Mouse (Mus musculus): Measurements from ENCODE around the gene Olfr1420. TPM values are rescaled to one million over a fixed set of nuclear protein-coding genes. Genes with fewer than 3 reads are reported as not detected.

Gene Olfr1420
- polyA plus RNA-seq (2014; fragmentation: Illumina TruSeq; extraction: RNeasy Lipid Tissue Mini Kit (QIAGEN cat#74804); ENCODE audit: insufficient read depth, low read depth, low replicate concordance) = not detected

DNA sequence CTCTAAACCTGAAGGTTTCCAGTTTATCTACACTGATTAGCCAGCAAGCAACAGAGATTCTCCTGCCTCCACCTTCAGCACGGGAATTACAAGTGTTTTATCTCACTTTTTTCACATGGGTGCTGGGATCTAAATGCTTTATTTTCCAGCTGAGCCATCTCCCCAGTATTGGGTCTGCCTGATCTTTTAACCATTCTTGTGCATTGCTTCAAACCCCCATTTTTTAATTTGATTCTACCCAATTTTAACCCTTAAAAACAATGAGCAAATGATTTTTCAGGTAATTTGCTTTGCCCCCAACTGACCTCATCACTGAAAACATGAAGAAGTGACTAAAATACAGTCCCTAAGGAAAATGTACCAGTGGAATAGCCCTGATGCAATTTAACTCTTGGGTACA, at the start of gene Olfr1420:
Olfr1420 (plus strand) TSS at position 301 of the 400 bp plus-strand sequence.

DNA sequence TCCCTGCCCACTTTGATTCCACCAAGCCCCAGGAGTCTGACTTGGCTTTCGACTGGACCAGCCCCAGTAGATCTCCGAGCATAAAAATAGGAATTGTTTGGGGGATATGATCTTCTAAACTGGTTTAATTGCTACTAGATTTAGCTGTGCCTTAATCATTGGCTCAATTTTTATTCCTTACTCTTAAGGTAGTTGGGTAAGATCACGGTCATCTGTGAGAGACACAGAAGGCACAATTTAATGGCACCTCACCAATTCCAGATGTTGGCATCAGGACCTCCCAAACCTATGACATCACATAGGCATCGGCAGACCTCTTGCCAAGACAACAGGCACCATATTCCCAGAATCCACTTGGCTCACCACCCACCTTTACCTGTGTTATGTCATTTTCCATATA, 47.2 kb upstream of the Olfr1420 start, which contains the start of gene Olfr1417:
Olfr1417 (minus strand) TSS at position 101 of the 400 bp plus-strand sequence.

DNA sequence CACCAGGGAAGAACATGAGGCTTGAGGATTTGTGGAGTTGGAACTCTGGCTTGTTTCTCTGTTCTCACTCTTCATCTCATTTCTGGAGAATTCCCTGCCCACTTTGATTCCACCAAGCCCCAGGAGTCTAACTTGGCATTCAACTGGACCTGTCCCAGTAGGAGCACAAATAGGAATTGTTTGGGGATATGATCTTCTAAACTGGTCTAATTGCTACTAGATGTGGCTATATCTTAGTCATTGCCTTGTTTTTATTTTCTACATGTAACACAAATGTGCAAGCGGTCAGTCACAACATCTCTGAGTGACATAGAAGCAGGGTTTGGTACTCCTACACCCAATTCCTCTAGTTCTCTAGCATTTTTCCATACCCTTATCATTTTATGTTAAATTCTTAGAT, 25.4 kb upstream of the Olfr1420 start, which contains the start of gene Olfr1418:
Olfr1418 (minus strand) TSS at position 101 of the 400 bp plus-strand sequence.

DNA sequence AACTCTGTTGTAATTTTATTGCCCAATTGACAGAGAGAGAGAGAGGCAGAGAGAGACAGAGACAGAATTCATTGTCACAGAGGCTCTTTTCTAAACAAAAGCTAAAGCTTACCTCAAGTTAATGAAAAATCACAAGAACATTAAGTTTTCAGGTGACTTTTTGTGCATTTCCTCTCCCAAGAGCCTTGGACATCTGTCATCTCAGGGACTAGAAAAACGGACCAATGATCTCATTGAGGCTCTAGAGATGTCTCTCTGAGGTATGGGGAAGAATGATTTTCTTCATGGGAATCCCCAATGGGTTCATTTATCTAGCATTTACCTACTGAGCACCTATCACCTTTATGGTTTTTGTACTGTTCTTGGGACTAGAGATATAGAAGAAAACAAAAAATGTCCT, 11.4 kb upstream of the Olfr1420 start, which contains the start of gene Olfr1419:
Olfr1419 (minus strand) TSS at position 101 of the 400 bp plus-strand sequence.

DNA sequence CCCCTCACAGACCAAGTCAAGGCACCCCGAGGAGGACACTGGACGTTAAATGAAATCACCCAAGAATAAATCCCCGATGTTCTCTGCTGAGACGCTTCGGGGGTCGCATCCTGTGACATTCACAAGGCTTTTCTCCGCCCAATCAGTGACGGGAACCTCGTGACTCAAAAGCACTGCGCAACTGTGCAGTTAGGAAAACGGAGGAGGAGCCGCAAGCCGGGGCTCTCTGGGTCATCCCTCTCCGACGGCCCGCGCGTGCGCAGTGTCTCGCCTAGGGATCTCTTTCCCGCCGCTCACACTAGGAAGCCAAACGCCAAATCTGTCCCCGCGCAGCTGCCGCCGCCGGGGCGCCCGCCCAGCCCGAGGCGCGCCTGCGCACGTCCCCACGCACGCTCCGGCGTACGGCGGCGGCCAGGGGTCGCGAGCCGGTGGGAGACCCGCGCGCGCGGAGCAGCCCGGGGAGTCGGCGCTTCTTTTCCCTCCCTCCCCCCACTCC, 25.7 kb downstream of the Olfr1420 start, which contains the start of gene Patl1:
Patl1 (plus strand) TSS at position 363 of the 496 bp plus-strand sequence.

Other genes starting within 250 kb of the Olfr1420 start
- not detected for gene Ms4a3, start 245.7 kb upstream of the Olfr1420 start, polyA plus RNA-seq (2014; fragmentation: Illumina TruSeq; extraction: RNeasy Lipid Tissue Mini Kit (QIAGEN cat#74804); ENCODE audit: insufficient read depth, low read depth, low replicate concordance)
- gene Oosp2, start 226.0 kb upstream of the Olfr1420 start, polyA plus RNA-seq (2014; fragmentation: Illumina TruSeq; extraction: RNeasy Lipid Tissue Mini Kit (QIAGEN cat#74804); ENCODE audit: insufficient read depth, low read depth, low replicate concordance) = not detected
- 0.43 TPM for gene Oosp1, start 195.4 kb upstream of the Olfr1420 start, polyA plus RNA-seq (2014; fragmentation: Illumina TruSeq; extraction: RNeasy Lipid Tissue Mini Kit (QIAGEN cat#74804); ENCODE audit: insufficient read depth, low read depth, low replicate concordance)
- not detected for gene Oosp3, start 189.5 kb upstream of the Olfr1420 start, polyA plus RNA-seq (2014; fragmentation: Illumina TruSeq; extraction: RNeasy Lipid Tissue Mini Kit (QIAGEN cat#74804); ENCODE audit: insufficient read depth, low read depth, low replicate concordance)
- not detected for gene Gif, start 139.0 kb upstream of the Olfr1420 start, polyA plus RNA-seq (2014; fragmentation: Illumina TruSeq; extraction: RNeasy Lipid Tissue Mini Kit (QIAGEN cat#74804); ENCODE audit: insufficient read depth, low read depth, low replicate concordance)
- gene Mrpl16, start 116.2 kb upstream of the Olfr1420 start, polyA plus RNA-seq (2014; fragmentation: Illumina TruSeq; extraction: RNeasy Lipid Tissue Mini Kit (QIAGEN cat#74804); ENCODE audit: insufficient read depth, low read depth, low replicate concordance) = 21.3 TPM
- gene Stx3, start 67.2 kb upstream of the Olfr1420 start, polyA plus RNA-seq (2014; fragmentation: Illumina TruSeq; extraction: RNeasy Lipid Tissue Mini Kit (QIAGEN cat#74804); ENCODE audit: insufficient read depth, low read depth, low replicate concordance) = 20.1 TPM
- gene Olfr1417, start 47.3 kb upstream of the Olfr1420 start, polyA plus RNA-seq (2014; fragmentation: Illumina TruSeq; extraction: RNeasy Lipid Tissue Mini Kit (QIAGEN cat#74804); ENCODE audit: insufficient read depth, low read depth, low replicate concordance) = not detected
- gene Olfr1418, start 25.5 kb upstream of the Olfr1420 start, polyA plus RNA-seq (2014; fragmentation: Illumina TruSeq; extraction: RNeasy Lipid Tissue Mini Kit (QIAGEN cat#74804); ENCODE audit: insufficient read depth, low read depth, low replicate concordance) = not detected
- not detected for gene Olfr1419, start 11.5 kb upstream of the Olfr1420 start, polyA plus RNA-seq (2014; fragmentation: Illumina TruSeq; extraction: RNeasy Lipid Tissue Mini Kit (QIAGEN cat#74804); ENCODE audit: insufficient read depth, low read depth, low replicate concordance)
- gene Patl1, start 25.8 kb downstream of the Olfr1420 start, polyA plus RNA-seq (2014; fragmentation: Illumina TruSeq; extraction: RNeasy Lipid Tissue Mini Kit (QIAGEN cat#74804); ENCODE audit: insufficient read depth, low read depth, low replicate concordance) = 7.1 TPM
- 22.1 TPM for gene Osbp, start 79.4 kb downstream of the Olfr1420 start, polyA plus RNA-seq (2014; fragmentation: Illumina TruSeq; extraction: RNeasy Lipid Tissue Mini Kit (QIAGEN cat#74804); ENCODE audit: insufficient read depth, low read depth, low replicate concordance)
- not detected for gene Olfr1423, start 154.8 kb downstream of the Olfr1420 start, polyA plus RNA-seq (2014; fragmentation: Illumina TruSeq; extraction: RNeasy Lipid Tissue Mini Kit (QIAGEN cat#74804); ENCODE audit: insufficient read depth, low read depth, low replicate concordance)
- not detected for gene Olfr1424, start 176.1 kb downstream of the Olfr1420 start, polyA plus RNA-seq (2014; fragmentation: Illumina TruSeq; extraction: RNeasy Lipid Tissue Mini Kit (QIAGEN cat#74804); ENCODE audit: insufficient read depth, low read depth, low replicate concordance)
- gene Olfr1425, start 191.2 kb downstream of the Olfr1420 start, polyA plus RNA-seq (2014; fragmentation: Illumina TruSeq; extraction: RNeasy Lipid Tissue Mini Kit (QIAGEN cat#74804); ENCODE audit: insufficient read depth, low read depth, low replicate concordance) = not detected
- gene Olfr1426, start 205.4 kb downstream of the Olfr1420 start, polyA plus RNA-seq (2014; fragmentation: Illumina TruSeq; extraction: RNeasy Lipid Tissue Mini Kit (QIAGEN cat#74804); ENCODE audit: insufficient read depth, low read depth, low replicate concordance) = not detected
- not detected for gene Olfr1427, start 216.8 kb downstream of the Olfr1420 start, polyA plus RNA-seq (2014; fragmentation: Illumina TruSeq; extraction: RNeasy Lipid Tissue Mini Kit (QIAGEN cat#74804); ENCODE audit: insufficient read depth, low read depth, low replicate concordance)
- not detected for gene Olfr1428, start 229.3 kb downstream of the Olfr1420 start, polyA plus RNA-seq (2014; fragmentation: Illumina TruSeq; extraction: RNeasy Lipid Tissue Mini Kit (QIAGEN cat#74804); ENCODE audit: insufficient read depth, low read depth, low replicate concordance)
- not detected for gene Olfr76, start 236.6 kb downstream of the Olfr1420 start, polyA plus RNA-seq (2014; fragmentation: Illumina TruSeq; extraction: RNeasy Lipid Tissue Mini Kit (QIAGEN cat#74804); ENCODE audit: insufficient read depth, low read depth, low replicate concordance)

Measured in lung, adult 10 weeks (tissue).